18 mouse cellular contexts compared by ENCODE assay signal in genomic region chr8:12431738-12432055, GRCm38 (mm10). TPM values are rescaled to one million over a fixed set of nuclear protein-coding genes. Genes with fewer than 3 reads are reported as not detected.
A peak's percentile ranks its signal among the peaks of the same experiment; 100 is the strongest.
DNase-seq lines count a peak whose midpoint lies in the region; ATAC-seq and TF ChIP-seq lines count a peak whose summit lies in the region.
"Had no signal": no experiment of that assay in that cellular context is flagged by ENCODE, and none has a peak within 500 bp of the region (broad histone marks: within the 10 kb centered on the region; RNA-seq: fewer than 3 reads in every experiment).

No protein-coding gene starts in this region.

- peak overlapping the region; percentile 75 for H3K4me2 ChIP-seq in midbrain, embryonic 13.5 days (replicated peaks)

- WGBS in hindbrain, embryonic 10.5 days, result 52% methylated on average over 6 of the region's 6 CpGs
- 45% methylated on average over 6 of the region's 6 CpGs for WGBS in midbrain, embryonic 13.5 days

- intact Hi-C loops in heart, postnatal 36 days (cut with DNase I), result no loop called here
- intact Hi-C loops in left cerebral cortex, postnatal 4 days (cut with DNase I), result no loop called here

- TF ChIP-seq EP300 in ES-Bruce4 (IDR thresholded peaks at IDR 0.05; ENCODE audit: insufficient read depth, low read depth, low read length), result no peak

- H3K9ac ChIP-seq in ES-Bruce4 (ENCODE audit: low read depth, poor library complexity, severe bottlenecking), result no peak overlapping the region
- peak overlapping the region; percentile 67 for H3K9ac ChIP-seq in midbrain, embryonic 13.5 days (replicated peaks)
- H3K9ac ChIP-seq: heart, embryonic 13.5 days; lung, embryonic 14.5 days had no signal

- ATAC-seq in midbrain, embryonic 13.5 days, result no peak
- ATAC-seq: CD4-positive, CD25-positive, alpha-beta regulatory T cell, adult 4 months; Patski had no signal

- H3K27me3 ChIP-seq in ES-Bruce4 (ENCODE audit: control insufficient read depth, insufficient read depth, low read length, poor library complexity, severe bottlenecking), result peaks cover 16% of the 10 kb centered on the region
- peaks cover 88% of the 10 kb centered on the region for H3K27me3 ChIP-seq in hindbrain, embryonic 10.5 days (ENCODE audit: insufficient read depth, poor library complexity, severe bottlenecking)
- H3K27me3 ChIP-seq in midbrain, embryonic 13.5 days, result peaks cover 82% of the 10 kb centered on the region

- peak; percentile 58 for DNase-seq in brain, embryonic 14.5 days (ENCODE audit: low read depth)
- DNase-seq in hindbrain, embryonic 10.5 days (ENCODE audit: low spot score), result no peak
- no peak for DNase-seq in adrenal gland, adult 2 months
- no peak for DNase-seq in cerebellum, postnatal 36 days
- no peak for DNase-seq in heart, postnatal 36 days
- no peak for DNase-seq in left cerebral cortex, postnatal 4 days
- DNase-seq: adrenal gland, postnatal 25 days; gastrocnemius, postnatal 14 days; kidney, postnatal 10 days; lung, embryonic 14.5 days had no signal

- TF ChIP-seq CTCF in ES-Bruce4 (IDR thresholded peaks at IDR 0.05; ENCODE audit: low read depth, low read length), result no peak
- TF ChIP-seq CTCF in brain, embryonic 14.5 days (IDR thresholded peaks at IDR 0.05; ENCODE audit: borderline replicate concordance, extremely low read depth, insufficient read depth, insufficient read length), result no peak

- TF ChIP-seq POLR2A in ES-Bruce4 (IDR thresholded peaks at IDR 0.05; ENCODE audit: insufficient read depth, low read length), result no peak
- TF ChIP-seq POLR2A in brain, embryonic 14.5 days (IDR thresholded peaks at IDR 0.05; ENCODE audit: borderline replicate concordance, extremely low read depth, insufficient read depth, insufficient read length, poor library complexity, severe bottlenecking), result no peak

- no peak overlapping the region for H3K4me3 ChIP-seq in ES-Bruce4 (ENCODE audit: low read depth, low read length)
- peak overlapping the region; percentile 58 for H3K4me3 ChIP-seq in hindbrain, embryonic 10.5 days
- peak overlapping the region; percentile 39 for H3K4me3 ChIP-seq in midbrain, embryonic 13.5 days (replicated peaks)
- H3K4me3 ChIP-seq: megakaryocyte, embryonic 14.5 days had no signal

- no peaks in the 10 kb centered on the region for H3K9me3 ChIP-seq in ES-Bruce4 (replicated peaks; ENCODE audit: control insufficient read depth, insufficient read depth, low read length, poor library complexity, severe bottlenecking)
- H3K9me3 ChIP-seq in hindbrain, embryonic 10.5 days, result no peaks in the 10 kb centered on the region
- no peaks in the 10 kb centered on the region for H3K9me3 ChIP-seq in midbrain, embryonic 13.5 days
- H3K9me3 ChIP-seq: heart, embryonic 13.5 days; megakaryocyte, embryonic 14.5 days had no signal

- peak overlapping the region; percentile 44; the same call in 1 of the 2 replicates for H3K27ac ChIP-seq in ES-Bruce4 (ENCODE audit: insufficient read depth, low read length)
- peak overlapping the region; percentile 96 for H3K27ac ChIP-seq in hindbrain, embryonic 10.5 days
- peak overlapping the region; percentile 81 for H3K27ac ChIP-seq in midbrain, embryonic 13.5 days
- H3K27ac ChIP-seq: heart, embryonic 13.5 days; stomach, postnatal 0 days had no signal

- no peaks in the 10 kb centered on the region for H3K36me3 ChIP-seq in ES-Bruce4 (ENCODE audit: control insufficient read depth, insufficient read depth, low read length, poor library complexity, severe bottlenecking)
- H3K36me3 ChIP-seq in hindbrain, embryonic 10.5 days, result no peaks in the 10 kb centered on the region
- no peaks in the 10 kb centered on the region for H3K36me3 ChIP-seq in midbrain, embryonic 13.5 days
- H3K36me3 ChIP-seq: heart, embryonic 13.5 days had no signal

- H3K4me1 ChIP-seq in ES-Bruce4 (ENCODE audit: control insufficient read depth, insufficient read depth, low read length), result peaks cover 8% of the 10 kb centered on the region
- peaks cover 84% of the 10 kb centered on the region for H3K4me1 ChIP-seq in hindbrain, embryonic 10.5 days (replicated peaks)
- peaks cover 67% of the 10 kb centered on the region for H3K4me1 ChIP-seq in midbrain, embryonic 13.5 days (replicated peaks)
- H3K4me1 ChIP-seq: megakaryocyte, embryonic 14.5 days had no signal

RNA-seq across cellular contexts. Expression of gene Sox1, which starts 36.6 kb away (rescaled TPM):
- 0.37 and 0.50 TPM in 2 replicates for polyA plus RNA-seq in ES-Bruce4 (2011; ENCODE audit: insufficient read depth, insufficient read length, low read depth, missing spikeins)
- polyA plus RNA-seq in brain, embryonic 14.5 days (2012; rRNA removed), result 23.5 and 30.1 TPM in 2 replicates
- 2.5 and 2.6 TPM in 2 replicates for polyA plus RNA-seq in hindbrain, embryonic 10.5 days (2016; fragmentation: Nextera tagmentation; extraction: Ambion mirVana)
- 3.1 and 3.6 TPM in 2 replicates for polyA plus RNA-seq in midbrain, embryonic 13.5 days (2015; fragmentation: Nextera tagmentation; extraction: Ambion mirVana)
- total RNA-seq in adrenal gland, adult 2 months (2021), result not detected
- polyA plus RNA-seq in adrenal gland, adult 2 months (2012; rRNA removed), result 0.04 TPM in 1 of 2 replicates, not detected in the other
- not detected for total RNA-seq in heart, postnatal 36 days (2021)
- 10 to 100 TPM; 15.0 to 20.7 TPM for total RNA-seq in left cerebral cortex, postnatal 4 days (2021)
- total RNA-seq: adrenal gland, postnatal 25 days; gastrocnemius, postnatal 14 days had no signal
- polyA plus RNA-seq: CD4-positive, CD25-positive, alpha-beta regulatory T cell, adult 4 months; heart, embryonic 13.5 days; Patski; stomach, postnatal 0 days; urinary bladder, adult 2 months had no signal

Comparison
In these comparisons a context has a peak if more than half of its experiments do, and no peak if none do; other contexts are left out.
1. H3K27ac ChIP-seq: peak in every context shown above with its lines; median percentile 96 in hindbrain, embryonic 10.5 days; 81 in midbrain, embryonic 13.5 days; 44 in ES-Bruce4.